Mouse (Mus musculus): ENCODE data around the gene Tbc1d15. TPM values are rescaled to one million over a fixed set of nuclear protein-coding genes. Genes with fewer than 3 reads are reported as not detected.

Tbc1d15 gene
- total and polyA plus RNA-seq, 3 experiments, result 9.4 to 46.4 TPM; not detected in 1

- no peak for DNase-seq (ENCODE audit: low read depth, low spot score)
- TF ChIP-seq BHLHE40 (IDR thresholded peaks at IDR 0.05; ENCODE audit: borderline replicate concordance, low read depth, low read length), result no peak
- no peak overlapping the region for H3K4me3 ChIP-seq (ENCODE audit: control insufficient read depth in 1 of 2, insufficient read depth in 1 of 2, low read depth in 2 of 2, low read length in 2 of 2)
- no peak overlapping the region for H3K27ac ChIP-seq (ENCODE audit: control insufficient read depth, low read depth, low read length)
- no peak overlapping the region for H3K9ac ChIP-seq (ENCODE audit: control insufficient read depth, low read depth, low read length, poor library complexity, severe bottlenecking)
- peaks cover 10% of the 10 kb centered on the region in 2 experiments for H3K4me1 ChIP-seq (ENCODE audit: control insufficient read depth in 1 of 2, insufficient read depth in 2 of 2, low read length in 2 of 2)
- H3K79me2 ChIP-seq (ENCODE audit: control insufficient read depth, insufficient read depth, low read length, poor library complexity), result no peaks in the 10 kb centered on the region; the same call in 1 of the 2 replicates
- H3K9me3 ChIP-seq (replicated peaks; ENCODE audit: insufficient read depth, low read length), result no peaks in the 10 kb centered on the region
- no peaks in the 10 kb centered on the region for H3K27me3 ChIP-seq (ENCODE audit: control insufficient read depth in 1 of 2, insufficient read depth in 2 of 2, low read length in 2 of 2)
- H3K36me3 ChIP-seq (ENCODE audit: control insufficient read depth in 1 of 2, insufficient read depth in 2 of 2, low read length in 2 of 2), result peaks cover 12 to 14% of the 10 kb centered on the region in 2 experiments
Measured at GRCm38 (mm10) chr10:115235501-115235900, 15.8 kb downstream of the Tbc1d15 start.

GRCm38 (mm10) chr10:115233798-115234197 is 17.5 kb downstream of the Tbc1d15 start:
- Histone ChIP-seq H3K27ac (ENCODE audit: control insufficient read depth, low read depth, low read length) (no peak overlapping the region), H3K9ac (ENCODE audit: control insufficient read depth, low read depth, low read length, poor library complexity, severe bottlenecking) (no peak overlapping the region), H3K9me3 (replicated peaks; ENCODE audit: insufficient read depth, low read length) (no peaks in the 10 kb centered on the region), H3K4me3 (ENCODE audit: control insufficient read depth in 1 of 2, insufficient read depth in 1 of 2, low read depth in 2 of 2, low read length in 2 of 2) (no peak overlapping the region), H3K27me3 (ENCODE audit: control insufficient read depth in 1 of 2, insufficient read depth in 2 of 2, low read length in 2 of 2) (no peaks in the 10 kb centered on the region), H3K4me1 (ENCODE audit: control insufficient read depth in 1 of 2, insufficient read depth in 2 of 2, low read length in 2 of 2) (peaks cover 10% of the 10 kb centered on the region in 2 experiments), H3K79me2 (ENCODE audit: control insufficient read depth, insufficient read depth, low read length, poor library complexity) (no peaks in the 10 kb centered on the region; the same call in 1 of the 2 replicates), H3K36me3 (ENCODE audit: control insufficient read depth in 1 of 2, insufficient read depth in 2 of 2, low read length in 2 of 2) (peaks cover 7 to 14% of the 10 kb centered on the region in 2 experiments)
- TF ChIP-seq CTCF (IDR thresholded peaks at IDR 0.05 in 2 of 3, conservative IDR thresholded peaks at IDR 0.05 in 1 of 3; ENCODE audit: control insufficient read depth in 1 of 3, insufficient read depth in 1 of 3, low read depth in 2 of 3, low read length in 3 of 3, poor library complexity in 1 of 3, severe bottlenecking in 1 of 3) (no peak), JUND (IDR thresholded peaks at IDR 0.05; ENCODE audit: low read depth, low read length) (no peak), TBP (IDR thresholded peaks at IDR 0.05; ENCODE audit: low read depth, low read length) (no peak), CHD2 (IDR thresholded peaks at IDR 0.05; ENCODE audit: low read length) (no peak), MYC (IDR thresholded peaks at IDR 0.05; ENCODE audit: low read depth, low read length) (no peak), RCOR1 (IDR thresholded peaks at IDR 0.05; ENCODE audit: low read depth, low read length) (no peak), ELF1 (IDR thresholded peaks at IDR 0.05; ENCODE audit: low read depth, low read length) (no peak), USF2 (IDR thresholded peaks at IDR 0.05; ENCODE audit: borderline replicate concordance in 1 of 2, insufficient read depth in 1 of 2, low read depth in 1 of 2, low read length in 2 of 2) (no peak)
- DNase-seq (ENCODE audit: low read depth, low spot score), result no peak

GRCm38 (mm10) chr10:115232513-115232912 is 18.8 kb downstream of the Tbc1d15 start:
- Histone ChIP-seq H3K4me1 (ENCODE audit: control insufficient read depth in 1 of 2, insufficient read depth in 2 of 2, low read length in 2 of 2) (peaks cover 10% of the 10 kb centered on the region in 2 experiments), H3K27me3 (ENCODE audit: control insufficient read depth in 1 of 2, insufficient read depth in 2 of 2, low read length in 2 of 2) (no peaks in the 10 kb centered on the region), H3K79me2 (ENCODE audit: control insufficient read depth, insufficient read depth, low read length, poor library complexity) (no peaks in the 10 kb centered on the region; the same call in 1 of the 2 replicates), H3K27ac (ENCODE audit: control insufficient read depth, low read depth, low read length) (no peak overlapping the region), H3K36me3 (ENCODE audit: control insufficient read depth in 1 of 2, insufficient read depth in 2 of 2, low read length in 2 of 2) (peaks cover 7 to 13% of the 10 kb centered on the region in 2 experiments), H3K9me3 (replicated peaks; ENCODE audit: insufficient read depth, low read length) (no peaks in the 10 kb centered on the region), H3K4me3 (ENCODE audit: control insufficient read depth in 1 of 2, insufficient read depth in 1 of 2, low read depth in 2 of 2, low read length in 2 of 2) (no peak overlapping the region), H3K9ac (ENCODE audit: control insufficient read depth, low read depth, low read length, poor library complexity, severe bottlenecking) (no peak overlapping the region)
- 0 out of 2 replicates have a peak, but pooled peaks have one; percentile 5 for TF ChIP-seq RAD21 (IDR thresholded peaks at IDR 0.05; ENCODE audit: low read depth, low read length)
- no peak for TF ChIP-seq POLR2AphosphoS2 (IDR thresholded peaks at IDR 0.05; ENCODE audit: low read length)
- TF ChIP-seq KAT2A (conservative IDR thresholded peaks at IDR 0.05; ENCODE audit: low read depth, low read length), result no peak
- no peak for TF ChIP-seq GATA1 (IDR thresholded peaks at IDR 0.05; ENCODE audit: low read depth, low read length)
- peak in 1 of 3 experiments; percentile 32; a peak in 2 of 6 replicates for TF ChIP-seq CTCF (IDR thresholded peaks at IDR 0.05 in 2 of 3, conservative IDR thresholded peaks at IDR 0.05 in 1 of 3; ENCODE audit: control insufficient read depth in 1 of 3, insufficient read depth in 1 of 3, low read depth in 2 of 3, low read length in 3 of 3, poor library complexity in 1 of 3, severe bottlenecking in 1 of 3)
- TF ChIP-seq POLR2A (IDR thresholded peaks at IDR 0.05; ENCODE audit: control insufficient read depth in 1 of 2, insufficient read depth in 1 of 2, low read depth in 1 of 2, low read length in 2 of 2, poor library complexity in 1 of 2), result no peak
- TF ChIP-seq E2F4 (IDR thresholded peaks at IDR 0.05; ENCODE audit: borderline replicate concordance, low read depth, low read length), result no peak
- TF ChIP-seq ZNF384 (IDR thresholded peaks at IDR 0.05; ENCODE audit: low read depth, low read length), result no peak
- DNase-seq (ENCODE audit: low read depth, low spot score), result peak; percentile 32

Measured in MEL (cell line).